Mouse (Mus musculus) lung, postnatal 0 days (tissue): Measurements from ENCODE around the gene Psmb7. TPM values are rescaled to one million over a fixed set of nuclear protein-coding genes. Genes with fewer than 3 reads are reported as not detected.
A peak's percentile ranks its signal among the peaks of the same experiment; 100 is the strongest.

Experiments used
- ATAC-seq: fragments of 200-750 bp; cut with Nextera tagmentation; 2 replicates; pipeline ENCODE4 v1.8.0; 2017; ENCODE audit warnings: moderate library complexity
- DNase-seq: peaks from one replicate; pipeline ENCODE4 v3.0.0-alpha.2; 2016; ENCODE audit warnings: low spot score
- H3K27ac ChIP-seq: fragments of 300-500 bp; sonication (generic); 2 replicates; pipeline ENCODE4 v1.5.1; 2014; ENCODE audit warnings: antibody characterized with exemption, mild to moderate bottlenecking, low read length, mixed read lengths
- H3K27me3 ChIP-seq: fragments of 300-500 bp; sonication (generic); replicated peaks from 2 replicates; pipeline ENCODE4 v1.6.1; 2014; ENCODE audit warnings: low read length, mixed read lengths; ENCODE audit not compliant: insufficient read depth
- H3K36me3 ChIP-seq: fragments of 300-500 bp; sonication (generic); 2 replicates; pipeline ENCODE4 v1.6.1; 2014; ENCODE audit warnings: low read length, mixed read lengths; ENCODE audit not compliant: insufficient read depth
- H3K4me1 ChIP-seq: fragments of 300-500 bp; sonication (generic); 2 replicates; pipeline ENCODE4 v1.6.1; 2014; ENCODE audit warnings: antibody characterized with exemption, low read depth, low read length, mixed read lengths; ENCODE audit not compliant: insufficient read depth
- H3K4me2 ChIP-seq: fragments of 300-500 bp; sonication (generic); replicated peaks from 2 replicates; pipeline ENCODE4 v1.6.1; 2014; ENCODE audit warnings: low read depth, mild to moderate bottlenecking, low read length, moderate library complexity, mixed read lengths
- H3K4me3 ChIP-seq: fragments of 300-500 bp; sonication (generic); 2 replicates; pipeline ENCODE4 v1.5.1; 2014; ENCODE audit warnings: low read depth, low read length
- H3K9ac ChIP-seq: fragments of 300-500 bp; sonication (generic); replicated peaks from 2 replicates; pipeline ENCODE4 v1.6.1; 2014; ENCODE audit warnings: low read depth, mild to moderate bottlenecking
- H3K9me3 ChIP-seq: fragments of 300-500 bp; sonication (generic); 2 replicates; pipeline ENCODE4 v1.6.1; 2016; ENCODE audit warnings: low read length, mixed read lengths
- CTCF ChIP-seq: IDR thresholded peaks from 2 replicates; pipeline ENCODE4 v1.5.1; 2016; ENCODE audit warnings: antibody characterized with exemption, mild to moderate bottlenecking
- EP300 ChIP-seq: IDR thresholded peaks from 2 replicates; pipeline ENCODE4 v1.6.1; 2016; ENCODE audit warnings: antibody characterized with exemption, mild to moderate bottlenecking, control low read depth
- WGBS: fragments of 180-500 bp; shearing (Covaris S2); extraction: QIAGEN DNeasy Blood & Tissue Kit; methylation state at CpG from one replicate; pipeline ENCODE4 v1.1.7; 2014; 5-methylcytosine and 5-hydroxymethylcytosine counted together
- polyA plus RNA-seq: library from polyadenylated mRNA; unstranded; fragments of >200 nt; fragmentation: Nextera tagmentation; extraction: Ambion mirVana; gene quantifications from 2 replicates; pipeline ENCODE4 v1.2.1, GENCODE M21; 2015

Psmb7 gene
- polyA plus RNA-seq, 1 experiment from 2014 or later, result 135 TPM

- no peaks in the 10 kb centered on the region for H3K27me3 ChIP-seq
- 83% methylated on average over 7 of the region's 7 CpGs for whole genome bisulfite sequencing
- H3K4me2 ChIP-seq, result no peak overlapping the region
- no peaks in the 10 kb centered on the region for H3K9me3 ChIP-seq
- no peak for TF ChIP-seq CTCF
- TF ChIP-seq EP300, result no peak
- H3K36me3 ChIP-seq, result no peaks in the 10 kb centered on the region
- ATAC-seq (no peak), DNase-seq (no peak)
- H3K9ac ChIP-seq, result no peak overlapping the region
- H3K4me3 ChIP-seq, result no peak overlapping the region
- H3K27ac ChIP-seq, result no peak overlapping the region
- H3K4me1 ChIP-seq, result no peaks in the 10 kb centered on the region
Measured at GRCm38 (mm10) chr2:38647661-38648060, 3.8 kb upstream of the Psmb7 start.

GRCm38 (mm10) chr2:38647201-38647606 is 3.3 kb upstream of the Psmb7 start:
- 52% methylated on average over 8 of the region's 8 CpGs for WGBS
- Histone ChIP-seq H3K36me3 (no peaks in the 10 kb centered on the region), H3K4me2 (no peak overlapping the region), H3K27me3 (no peaks in the 10 kb centered on the region), H3K27ac (no peak overlapping the region), H3K4me1 (no peaks in the 10 kb centered on the region), H3K9ac (no peak overlapping the region), H3K9me3 (no peaks in the 10 kb centered on the region), H3K4me3 (no peak overlapping the region)
- no peak for ATAC-seq
- TF ChIP-seq EP300 (no peak), CTCF (no peak)
- DNase-seq, result no peak

- H3K27ac ChIP-seq, result no peak overlapping the region
- H3K27me3 ChIP-seq, result no peaks in the 10 kb centered on the region
- WGBS, result 0% methylated on average over 3 of the region's 3 CpGs
- no peak overlapping the region for H3K4me2 ChIP-seq
- no peaks in the 10 kb centered on the region for H3K36me3 ChIP-seq
- DNase-seq (peak; percentile 82), ATAC-seq (peak; percentile 67)
- TF ChIP-seq CTCF (peak; percentile 79), EP300 (no peak)
- H3K9me3 ChIP-seq, result no peaks in the 10 kb centered on the region
- no peak overlapping the region for H3K4me3 ChIP-seq
- no peak overlapping the region for H3K9ac ChIP-seq
- H3K4me1 ChIP-seq, result no peaks in the 10 kb centered on the region
Measured at GRCm38 (mm10) chr2:38645936-38646335, 2.0 kb upstream of the Psmb7 start.

GRCm38 (mm10) chr2:38641761-38642160 is 2.1 kb downstream of the Psmb7 start:
- Histone ChIP-seq H3K36me3 (peaks cover 11% of the 10 kb centered on the region; the same call in 1 of the 2 replicates), H3K4me1 (no peaks in the 10 kb centered on the region), H3K27me3 (no peaks in the 10 kb centered on the region), H3K9me3 (no peaks in the 10 kb centered on the region), H3K27ac (no peak overlapping the region), H3K4me3 (no peak overlapping the region), H3K4me2 (no peak overlapping the region), H3K9ac (no peak overlapping the region)
- WGBS, result 93% methylated on average over 1 of the region's 1 CpGs
- TF ChIP-seq EP300, result no peak
- TF ChIP-seq CTCF, result no peak
- ATAC-seq (no peak), DNase-seq (no peak)

- H3K4me2 ChIP-seq, result no peak overlapping the region
- H3K27ac ChIP-seq, result no peak overlapping the region
- H3K27me3 ChIP-seq, result no peaks in the 10 kb centered on the region
- TF ChIP-seq EP300 (no peak), CTCF (peak; percentile 38)
- no peak overlapping the region for H3K9ac ChIP-seq
- no peak for ATAC-seq
- no peaks in the 10 kb centered on the region for H3K9me3 ChIP-seq
- peak; percentile 26 for DNase-seq
- no peak overlapping the region for H3K4me3 ChIP-seq
- H3K4me1 ChIP-seq, result no peaks in the 10 kb centered on the region
- H3K36me3 ChIP-seq, result peaks cover 38% of the 10 kb centered on the region; the same call in 1 of the 2 replicates
- 74% methylated on average over 4 of the region's 4 CpGs for WGBS
Measured at GRCm38 (mm10) chr2:38637716-38638267, 6.1 kb downstream of the Psmb7 start.

GRCm38 (mm10) chr2:38630574-38630973 is 13.3 kb downstream of the Psmb7 start:
- 87% methylated on average over 2 of the region's 2 CpGs for WGBS

GRCm38 (mm10) chr2:38629451-38629850 is 14.4 kb downstream of the Psmb7 start:
- no peak overlapping the region for H3K9ac ChIP-seq
- no peak for ATAC-seq
- no peak overlapping the region for H3K27ac ChIP-seq
- no peak overlapping the region for H3K4me2 ChIP-seq
- no peaks in the 10 kb centered on the region for H3K27me3 ChIP-seq
- H3K36me3 ChIP-seq, result peaks cover 33% of the 10 kb centered on the region
- no peaks in the 10 kb centered on the region for H3K9me3 ChIP-seq
- no peaks in the 10 kb centered on the region for H3K4me1 ChIP-seq
- no peak for TF ChIP-seq CTCF
- no peak for TF ChIP-seq EP300
- 90% methylated on average over 3 of the region's 3 CpGs for WGBS
- DNase-seq, result no peak
- H3K4me3 ChIP-seq, result no peak overlapping the region

More at GRCm38 (mm10) chr2:38630574-38630973, 13.3 kb downstream of the Psmb7 start:
- Histone ChIP-seq H3K4me1 (no peaks in the 10 kb centered on the region), H3K4me3 (no peak overlapping the region), H3K9ac (no peak overlapping the region), H3K4me2 (no peak overlapping the region), H3K27ac (no peak overlapping the region), H3K36me3 (peaks cover 41% of the 10 kb centered on the region), H3K27me3 (no peaks in the 10 kb centered on the region), H3K9me3 (no peaks in the 10 kb centered on the region)
- TF ChIP-seq CTCF (no peak), EP300 (no peak)
- ATAC-seq, result no peak
- DNase-seq, result no peak
